Mouse (Mus musculus): ENCODE results near the gene Manbal. TPM values are rescaled to one million over a fixed set of nuclear protein-coding genes. Genes with fewer than 3 reads are reported as not detected.

Manbal gene
- total and polyA plus RNA-seq, 3 experiments = 28.4 to 65.7 TPM; not detected in 1

GRCm38 (mm10) chr2:157373681-157374080 is 6.3 kb downstream of the Manbal start:
- Histone ChIP-seq H3K79me2 (ENCODE audit: control insufficient read depth, insufficient read depth, low read length, poor library complexity) (peaks cover 15% of the 10 kb centered on the region; the same call in 1 of the 2 replicates), H3K4me3 (ENCODE audit: control insufficient read depth in 1 of 2, insufficient read depth in 1 of 2, low read depth in 2 of 2, low read length in 2 of 2) (no peak overlapping the region), H3K27me3 (ENCODE audit: control insufficient read depth in 1 of 2, insufficient read depth in 2 of 2, low read length in 2 of 2) (no peaks in the 10 kb centered on the region), H3K36me3 (ENCODE audit: control insufficient read depth in 1 of 2, insufficient read depth in 2 of 2, low read length in 2 of 2) (peaks cover 0 to under 1% of the 10 kb centered on the region in 2 experiments; a peak in 3 of 4 replicates), H3K27ac (ENCODE audit: control insufficient read depth, low read depth, low read length) (no peak overlapping the region), H3K9me3 (replicated peaks; ENCODE audit: insufficient read depth, low read length) (no peaks in the 10 kb centered on the region), H3K9ac (ENCODE audit: control insufficient read depth, low read depth, low read length, poor library complexity, severe bottlenecking) (no peak overlapping the region), H3K4me1 (ENCODE audit: control insufficient read depth in 1 of 2, insufficient read depth in 2 of 2, low read length in 2 of 2) (no peaks in the 10 kb centered on the region; a peak in 1 of 4 replicates)
- TF ChIP-seq CHD2 (IDR thresholded peaks at IDR 0.05; ENCODE audit: low read length) = no peak
- no peak for TF ChIP-seq SMC3 (IDR thresholded peaks at IDR 0.05; ENCODE audit: low read depth, low read length)
- no peak for DNase-seq (ENCODE audit: low read depth, low spot score)

- TF ChIP-seq ZNF384 (IDR thresholded peaks at IDR 0.05; ENCODE audit: low read depth, low read length) = no peak
- TF ChIP-seq SIN3A (IDR thresholded peaks at IDR 0.05; ENCODE audit: low read length) = no peak
- no peak for TF ChIP-seq HCFC1 (IDR thresholded peaks at IDR 0.05; ENCODE audit: low read depth, low read length)
- TF ChIP-seq MAZ (IDR thresholded peaks at IDR 0.05; ENCODE audit: low read depth, low read length) = no peak
- Histone ChIP-seq H3K27ac (ENCODE audit: control insufficient read depth, low read depth, low read length) (no peak overlapping the region), H3K9ac (ENCODE audit: control insufficient read depth, low read depth, low read length, poor library complexity, severe bottlenecking) (no peak overlapping the region)
These were observed 7.7 kb downstream of the Manbal start for GRCm38 (mm10) chr2:157375051-157375450.

DNA sequence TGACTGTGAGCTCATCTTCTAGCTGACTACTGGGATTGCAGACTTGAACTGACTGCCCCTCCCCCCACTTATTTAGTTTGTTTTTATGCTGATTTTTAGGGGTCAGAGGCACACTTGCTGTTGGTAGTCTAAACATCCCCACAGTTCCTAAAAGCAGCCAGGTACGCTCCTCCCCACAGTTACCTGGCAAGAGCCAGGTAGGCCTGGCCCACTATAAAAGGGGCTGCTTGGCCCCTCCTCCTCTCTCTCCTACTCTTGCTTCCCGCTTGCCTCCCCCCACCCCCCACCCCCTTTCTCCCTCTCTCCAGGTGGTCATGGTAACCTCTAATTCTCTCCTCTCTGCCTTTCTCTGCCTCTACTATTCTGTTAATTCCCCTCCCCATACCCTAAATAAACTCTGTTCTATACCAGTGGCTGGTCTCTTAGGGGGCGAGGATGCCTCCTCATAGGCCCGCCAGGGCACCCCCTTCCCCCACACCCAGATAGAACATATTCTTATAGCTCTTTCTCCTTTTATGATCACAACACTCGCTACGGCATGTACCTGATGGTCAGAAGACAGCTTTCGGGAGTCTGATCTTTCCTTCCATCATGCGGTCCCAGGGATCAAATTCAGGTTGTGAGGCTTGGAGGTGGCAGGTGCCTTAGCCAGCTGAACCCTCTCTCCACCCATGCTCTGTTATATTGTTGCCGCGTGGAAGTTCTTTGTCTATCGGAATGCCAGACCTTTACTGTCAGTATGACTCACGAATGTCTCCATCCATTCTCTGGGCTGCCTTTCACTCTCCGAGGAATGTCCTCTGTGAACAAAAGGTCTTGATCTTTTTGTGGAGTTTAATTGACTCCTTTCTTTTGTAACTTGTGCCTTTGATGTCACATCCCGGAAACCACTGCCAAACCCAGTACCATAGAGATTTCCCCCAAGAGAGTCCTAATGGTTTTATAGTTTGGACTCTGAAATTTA is 8.7 kb downstream of the Manbal start:
- Histone ChIP-seq H3K27me3 (ENCODE audit: control insufficient read depth in 1 of 2, insufficient read depth in 2 of 2, low read length in 2 of 2) (no peaks in the 10 kb centered on the region), H3K27ac (ENCODE audit: control insufficient read depth, low read depth, low read length) (no peak overlapping the region), H3K4me1 (ENCODE audit: control insufficient read depth in 1 of 2, insufficient read depth in 2 of 2, low read length in 2 of 2) (no peaks in the 10 kb centered on the region; a peak in 1 of 4 replicates), H3K4me3 (ENCODE audit: control insufficient read depth in 1 of 2, insufficient read depth in 1 of 2, low read depth in 2 of 2, low read length in 2 of 2) (no peak overlapping the region), H3K79me2 (ENCODE audit: control insufficient read depth, insufficient read depth, low read length, poor library complexity) (peaks cover 5% of the 10 kb centered on the region; the same call in 1 of the 2 replicates), H3K36me3 (ENCODE audit: control insufficient read depth in 1 of 2, insufficient read depth in 2 of 2, low read length in 2 of 2) (no peaks in the 10 kb centered on the region; a peak in 3 of 4 replicates), H3K9me3 (replicated peaks; ENCODE audit: insufficient read depth, low read length) (no peaks in the 10 kb centered on the region), H3K9ac (ENCODE audit: control insufficient read depth, low read depth, low read length, poor library complexity, severe bottlenecking) (no peak overlapping the region)
- TF ChIP-seq POLR2AphosphoS2 (IDR thresholded peaks at IDR 0.05; ENCODE audit: low read length) (no peak), USF1 (IDR thresholded peaks at IDR 0.05; ENCODE audit: low read depth, low read length) (no peak), KAT2A (conservative IDR thresholded peaks at IDR 0.05; ENCODE audit: low read depth, low read length) (no peak), MAX (IDR thresholded peaks at IDR 0.05; ENCODE audit: low read length) (no peak), MYB (IDR thresholded peaks at IDR 0.05; ENCODE audit: low read depth, low read length) (no peak), UBTF (IDR thresholded peaks at IDR 0.05; ENCODE audit: borderline replicate concordance, insufficient read depth, low read depth, low read length) (no peak), EP300 (IDR thresholded peaks at IDR 0.05; ENCODE audit: low read depth in 1 of 2, low read length in 2 of 2) (no peak), ELF1 (IDR thresholded peaks at IDR 0.05; ENCODE audit: low read depth, low read length) (no peak), JUND (IDR thresholded peaks at IDR 0.05; ENCODE audit: low read depth, low read length) (no peak), MAZ (IDR thresholded peaks at IDR 0.05; ENCODE audit: low read depth, low read length) (no peak), GATA1 (IDR thresholded peaks at IDR 0.05; ENCODE audit: low read depth, low read length) (no peak), MEF2A (IDR thresholded peaks at IDR 0.05; ENCODE audit: extremely low read depth, insufficient replicate concordance, low read depth, low read length, poor library complexity, severe bottlenecking) (no peak), SIN3A (IDR thresholded peaks at IDR 0.05; ENCODE audit: low read length) (no peak), TCF12 (IDR thresholded peaks at IDR 0.05; ENCODE audit: low read depth, low read length) (no peak), CTCF (IDR thresholded peaks at IDR 0.05 in 2 of 3, conservative IDR thresholded peaks at IDR 0.05 in 1 of 3; ENCODE audit: control insufficient read depth in 1 of 3, insufficient read depth in 1 of 3, low read depth in 2 of 3, low read length in 3 of 3, poor library complexity in 1 of 3, severe bottlenecking in 1 of 3) (no peak)
- DNase-seq (ENCODE audit: low read depth, low spot score) = no peak

More at GRCm38 (mm10) chr2:157375051-157375450, 7.7 kb downstream of the Manbal start:
- H3K9me3 ChIP-seq (replicated peaks; ENCODE audit: insufficient read depth, low read length) = no peaks in the 10 kb centered on the region
- no peaks in the 10 kb centered on the region; a peak in 3 of 4 replicates for H3K36me3 ChIP-seq (ENCODE audit: control insufficient read depth in 1 of 2, insufficient read depth in 2 of 2, low read length in 2 of 2)
- H3K79me2 ChIP-seq (ENCODE audit: control insufficient read depth, insufficient read depth, low read length, poor library complexity) = peaks cover 9% of the 10 kb centered on the region; the same call in 1 of the 2 replicates
- H3K4me1 ChIP-seq (ENCODE audit: control insufficient read depth in 1 of 2, insufficient read depth in 2 of 2, low read length in 2 of 2) = no peaks in the 10 kb centered on the region; a peak in 1 of 4 replicates
- no peak for DNase-seq (ENCODE audit: low read depth, low spot score)
- H3K4me3 ChIP-seq (ENCODE audit: control insufficient read depth in 1 of 2, insufficient read depth in 1 of 2, low read depth in 2 of 2, low read length in 2 of 2) = no peak overlapping the region
- no peaks in the 10 kb centered on the region for H3K27me3 ChIP-seq (ENCODE audit: control insufficient read depth in 1 of 2, insufficient read depth in 2 of 2, low read length in 2 of 2)

All from MEL (cell line).